Mouse (Mus musculus): ENCODE results near the gene Tnip1. TPM values are rescaled to one million over a fixed set of nuclear protein-coding genes. Genes with fewer than 3 reads are reported as not detected.
"Not testable (repeated sequence)": the region's sequence is repeated elsewhere in the genome, so short reads cannot be mapped to it uniquely, and the experiment has no call there.

The Tnip1 gene
- polyA plus RNA-seq, 1 experiment from 2014 or later: 24.7 TPM

- no peak overlapping the region for H3K9ac ChIP-seq (ENCODE audit: low read length)
- no peak overlapping the region for H3K4me3 ChIP-seq (ENCODE audit: low read length)
- H3K4me2 ChIP-seq (ENCODE audit: low read depth, low read length): no peak overlapping the region
- H3K9me3 ChIP-seq (replicated peaks; ENCODE audit: control insufficient read depth, low read length): no peaks in the 10 kb centered on the region
- peaks cover 9% of the 10 kb centered on the region; the same call in 1 of the 2 replicates for H3K36me3 ChIP-seq (ENCODE audit: control insufficient read depth, insufficient read depth)
- H3K27ac ChIP-seq (ENCODE audit: low read length): no peak overlapping the region
- H3K4me1 ChIP-seq (ENCODE audit: control insufficient read depth, insufficient read depth, low read length): peaks cover 19% of the 10 kb centered on the region
- no peak for ATAC-seq (replicated peaks; ENCODE audit: extremely low read depth, insufficient read depth, low FRiP score)
- no peaks in the 10 kb centered on the region for H3K27me3 ChIP-seq (ENCODE audit: control insufficient read depth, insufficient read depth, low read length)
- 86% methylated on average over 3 of the region's 3 CpGs for WGBS
These were observed 57.6 kb downstream of the Tnip1 start for GRCm38 (mm10) chr11:54905086-54905485.

DNA sequence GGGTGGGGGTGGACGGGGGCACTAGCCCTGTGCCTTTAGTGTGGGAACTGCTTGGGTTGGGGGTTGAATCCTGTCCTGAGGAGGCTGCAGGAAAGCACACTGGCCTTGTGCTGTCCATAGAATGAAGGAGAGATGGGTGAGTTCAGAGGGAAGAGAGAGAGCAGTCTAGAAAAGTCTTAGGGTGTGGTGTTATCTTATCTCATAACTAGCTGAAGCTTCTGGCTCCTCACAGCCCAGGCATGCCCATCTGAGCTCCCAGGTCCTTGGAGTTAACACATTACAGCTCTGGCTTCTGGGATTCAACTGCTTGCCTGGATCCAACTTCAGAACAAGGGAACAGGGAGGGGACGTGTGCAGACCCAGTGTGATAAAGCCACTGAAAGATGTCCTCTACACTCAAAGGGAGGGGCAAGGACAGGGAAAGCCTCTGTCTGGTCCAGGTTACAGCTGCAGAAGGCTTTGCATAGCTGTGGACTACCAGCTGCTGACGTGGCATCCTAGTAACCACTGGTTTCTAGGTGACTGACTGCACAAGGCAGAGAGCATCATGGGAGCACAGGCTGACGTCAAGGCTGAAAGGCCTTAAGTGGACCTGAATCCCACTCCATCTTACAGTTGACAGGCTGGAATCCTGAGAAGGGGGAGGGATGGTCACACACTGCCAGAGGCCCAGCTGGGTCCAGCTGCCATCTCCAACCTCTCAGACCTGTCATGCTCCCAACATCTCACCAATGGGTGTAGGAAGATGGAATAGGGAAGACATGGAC is 58.6 kb downstream of the Tnip1 start:
- peak overlapping the region; percentile 95 for H3K4me2 ChIP-seq (ENCODE audit: low read depth, low read length)
- 29% methylated on average over 4 of the region's 4 CpGs for WGBS

GRCm38 (mm10) chr11:54903339-54903738 is 59.4 kb downstream of the Tnip1 start:
- H3K4me1 ChIP-seq (ENCODE audit: control insufficient read depth, insufficient read depth, low read length): peaks cover 19% of the 10 kb centered on the region
- no peak for ATAC-seq (replicated peaks; ENCODE audit: extremely low read depth, insufficient read depth, low FRiP score)
- WGBS: 43% methylated on average over 5 of the region's 5 CpGs
- H3K9ac ChIP-seq (ENCODE audit: low read length): peak overlapping the region; percentile 78
- H3K4me3 ChIP-seq (ENCODE audit: low read length): peak overlapping the region; percentile 72
- H3K36me3 ChIP-seq (ENCODE audit: control insufficient read depth, insufficient read depth): no peaks in the 10 kb centered on the region
- H3K27me3 ChIP-seq (ENCODE audit: control insufficient read depth, insufficient read depth, low read length): no peaks in the 10 kb centered on the region
- peak overlapping the region; percentile 37 for H3K27ac ChIP-seq (ENCODE audit: low read length)
- peak overlapping the region; percentile 95 for H3K4me2 ChIP-seq (ENCODE audit: low read depth, low read length)
- no peaks in the 10 kb centered on the region for H3K9me3 ChIP-seq (replicated peaks; ENCODE audit: control insufficient read depth, low read length)

More for the DNA sequence above, 58.6 kb downstream of the Tnip1 start:
- ATAC-seq (replicated peaks; ENCODE audit: extremely low read depth, insufficient read depth, low FRiP score): peak; percentile 34
- H3K4me1 ChIP-seq (ENCODE audit: control insufficient read depth, insufficient read depth, low read length): peaks cover 19% of the 10 kb centered on the region
- H3K27ac ChIP-seq (ENCODE audit: low read length): peak overlapping the region; percentile 11; the same call in 1 of the 2 replicates
- no peaks in the 10 kb centered on the region for H3K27me3 ChIP-seq (ENCODE audit: control insufficient read depth, insufficient read depth, low read length)
- peaks cover 2% of the 10 kb centered on the region; the same call in 1 of the 2 replicates for H3K36me3 ChIP-seq (ENCODE audit: control insufficient read depth, insufficient read depth)
- H3K9me3 ChIP-seq (replicated peaks; ENCODE audit: control insufficient read depth, low read length): no peaks in the 10 kb centered on the region
- H3K9ac ChIP-seq (ENCODE audit: low read length): no peak overlapping the region
- peak overlapping the region; percentile 72; the same call in 1 of the 2 replicates for H3K4me3 ChIP-seq (ENCODE audit: low read length)

DNA sequence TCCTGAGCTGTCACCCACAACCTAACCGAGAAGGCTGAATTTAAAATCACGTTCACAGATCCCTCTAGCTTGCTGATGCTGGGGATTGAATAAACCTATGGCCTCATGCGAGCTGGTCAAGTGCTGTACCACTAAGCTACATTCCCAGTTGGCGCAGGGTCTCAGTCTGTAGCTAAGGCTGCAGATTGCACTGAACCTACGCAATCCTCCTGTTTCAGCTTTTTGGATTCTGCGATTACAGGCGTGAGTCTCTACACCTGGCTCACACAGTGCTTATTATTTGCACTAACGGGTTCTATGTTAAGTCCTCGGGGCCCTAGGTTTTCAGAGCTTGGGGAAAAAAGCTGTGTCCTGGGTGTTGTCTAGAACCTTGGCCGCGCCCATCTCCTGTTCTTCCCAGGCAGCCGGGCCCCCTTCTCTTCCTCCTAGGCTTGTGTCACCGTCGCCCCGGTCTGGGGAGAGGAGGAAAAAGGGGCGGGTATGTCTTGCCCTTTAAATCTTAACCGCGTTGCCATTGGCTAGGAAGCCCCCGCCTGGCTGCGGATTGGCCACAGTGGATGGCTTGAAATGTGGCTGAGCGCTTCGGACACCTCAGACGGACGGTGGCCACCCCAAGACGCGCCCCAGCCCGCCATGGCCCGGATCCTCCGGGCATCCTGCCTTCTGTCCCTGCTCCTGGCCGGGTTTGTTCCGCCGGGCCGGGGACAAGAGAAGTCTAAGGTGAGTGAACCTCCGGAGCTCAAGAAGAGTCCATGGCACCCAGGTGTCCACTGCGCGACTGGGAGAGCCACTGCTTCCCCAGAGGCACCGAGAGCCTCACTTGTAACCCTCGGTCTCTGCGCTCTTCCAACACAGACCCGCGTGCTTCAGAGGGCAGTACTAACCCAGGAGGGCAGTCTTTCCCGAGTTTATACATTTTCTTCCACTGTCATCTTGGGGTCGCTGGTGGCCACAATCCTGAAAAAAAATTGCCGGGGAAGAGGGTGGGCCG is 60.1 kb downstream of the Tnip1 start, which contains the start of gene Gpx3:
Gene Gpx3 (plus strand): TSS at position 121 of the 991 bp plus-strand sequence.
- 12% methylated on average over 45 of the region's 45 CpGs for WGBS
- Histone ChIP-seq H3K9me3 (replicated peaks; ENCODE audit: control insufficient read depth, low read length) (no peaks in the 10 kb centered on the region), H3K9ac (ENCODE audit: low read length) (peak within 1 kb of the TSS; percentile 78), H3K27ac (ENCODE audit: low read length) (peak within 1 kb of the TSS; percentile 37; the same call in 1 of the 2 replicates), H3K4me3 (ENCODE audit: low read length) (peak within 1 kb of the TSS; percentile 72), H3K4me2 (ENCODE audit: low read depth, low read length) (peak within 1 kb of the TSS; percentile 95), H3K4me1 (ENCODE audit: control insufficient read depth, insufficient read depth, low read length) (peaks cover 19% of the 10 kb centered on the region), H3K27me3 (ENCODE audit: control insufficient read depth, insufficient read depth, low read length) (no peaks in the 10 kb centered on the region), H3K36me3 (ENCODE audit: control insufficient read depth, insufficient read depth) (no peaks in the 10 kb centered on the region)
- ATAC-seq (replicated peaks; ENCODE audit: extremely low read depth, insufficient read depth, low FRiP score): peak; percentile 85

GRCm38 (mm10) chr11:54899657-54900056 is 63.1 kb downstream of the Tnip1 start:
- Histone ChIP-seq H3K27me3 (ENCODE audit: control insufficient read depth, insufficient read depth, low read length) (no peaks in the 10 kb centered on the region), H3K9ac (ENCODE audit: low read length) (no peak overlapping the region), H3K4me2 (ENCODE audit: low read depth, low read length) (no peak overlapping the region), H3K27ac (ENCODE audit: low read length) (no peak overlapping the region), H3K4me3 (ENCODE audit: low read length) (no peak overlapping the region), H3K9me3 (replicated peaks; ENCODE audit: control insufficient read depth, low read length) (no peaks in the 10 kb centered on the region), H3K36me3 (ENCODE audit: control insufficient read depth, insufficient read depth) (no peaks in the 10 kb centered on the region), H3K4me1 (ENCODE audit: control insufficient read depth, insufficient read depth, low read length) (peaks cover 14% of the 10 kb centered on the region; the same call in 1 of the 2 replicates)
- ATAC-seq (replicated peaks; ENCODE audit: extremely low read depth, insufficient read depth, low FRiP score): no peak
- 69% methylated on average over 4 of the region's 4 CpGs for WGBS

- H3K9me3 ChIP-seq (replicated peaks; ENCODE audit: control insufficient read depth, low read length): no peaks in the 10 kb centered on the region
- H3K27ac ChIP-seq (ENCODE audit: low read length): no peak overlapping the region
- no peaks in the 10 kb centered on the region for H3K36me3 ChIP-seq (ENCODE audit: control insufficient read depth, insufficient read depth)
- no peaks in the 10 kb centered on the region for H3K27me3 ChIP-seq (ENCODE audit: control insufficient read depth, insufficient read depth, low read length)
- no peak overlapping the region for H3K9ac ChIP-seq (ENCODE audit: low read length)
- no peak overlapping the region for H3K4me2 ChIP-seq (ENCODE audit: low read depth, low read length)
- H3K4me1 ChIP-seq (ENCODE audit: control insufficient read depth, insufficient read depth, low read length): peaks cover 3% of the 10 kb centered on the region; the same call in 1 of the 2 replicates
- H3K4me3 ChIP-seq (ENCODE audit: low read length): no peak overlapping the region
- no peak for ATAC-seq (replicated peaks; ENCODE audit: extremely low read depth, insufficient read depth, low FRiP score)
- 78% methylated on average over 5 of the region's 5 CpGs for WGBS
These were observed 65.2 kb downstream of the Tnip1 start for GRCm38 (mm10) chr11:54897470-54897869.

- not testable (repeated sequence) for H3K27me3 ChIP-seq (ENCODE audit: control insufficient read depth, insufficient read depth, low read length); H3K27ac ChIP-seq (ENCODE audit: low read length); H3K9me3 ChIP-seq (replicated peaks; ENCODE audit: control insufficient read depth, low read length); H3K4me2 ChIP-seq (ENCODE audit: low read depth, low read length); H3K36me3 ChIP-seq (ENCODE audit: control insufficient read depth, insufficient read depth); H3K4me1 ChIP-seq (ENCODE audit: control insufficient read depth, insufficient read depth, low read length); ATAC-seq (replicated peaks; ENCODE audit: extremely low read depth, insufficient read depth, low FRiP score); H3K9ac ChIP-seq (ENCODE audit: low read length); H3K4me3 ChIP-seq (ENCODE audit: low read length)
- WGBS: 74% methylated on average over 3 of the region's 3 CpGs
These were observed 66.1 kb downstream of the Tnip1 start for GRCm38 (mm10) chr11:54896646-54897045.

DNA sequence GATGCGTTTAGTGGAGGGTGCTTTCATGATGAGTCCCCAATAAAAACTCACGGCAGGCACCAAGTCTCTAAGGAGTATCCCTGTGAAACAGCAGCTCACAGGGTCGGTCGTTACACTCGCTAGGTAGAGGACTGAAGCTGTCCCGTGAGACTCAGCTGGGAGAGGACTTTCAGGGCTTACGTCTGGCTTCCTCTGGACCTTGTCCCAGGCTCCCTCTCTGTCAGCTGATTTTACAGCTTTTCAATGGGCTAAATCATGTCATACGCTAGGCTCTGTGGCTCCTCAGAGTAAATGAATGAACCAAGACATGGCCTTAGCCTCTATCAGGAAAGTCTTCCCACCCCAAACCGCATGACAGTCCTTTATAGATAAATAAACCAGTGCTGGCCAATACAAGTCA is 68.1 kb downstream of the Tnip1 start:
- Histone ChIP-seq H3K9me3 (replicated peaks; ENCODE audit: control insufficient read depth, low read length) (no peaks in the 10 kb centered on the region), H3K4me1 (ENCODE audit: control insufficient read depth, insufficient read depth, low read length) (no peaks in the 10 kb centered on the region), H3K9ac (ENCODE audit: low read length) (no peak overlapping the region), H3K4me3 (ENCODE audit: low read length) (no peak overlapping the region), H3K27me3 (ENCODE audit: control insufficient read depth, insufficient read depth, low read length) (no peaks in the 10 kb centered on the region), H3K4me2 (ENCODE audit: low read depth, low read length) (no peak overlapping the region), H3K27ac (ENCODE audit: low read length) (no peak overlapping the region), H3K36me3 (ENCODE audit: control insufficient read depth, insufficient read depth) (no peaks in the 10 kb centered on the region)
- 67% methylated on average over 9 of the region's 9 CpGs for WGBS
- ATAC-seq (replicated peaks; ENCODE audit: extremely low read depth, insufficient read depth, low FRiP score): no peak

Measured in heart, embryonic 16.5 days (tissue).